Mouse (Mus musculus): ENCODE results near the gene Tob2. TPM values are rescaled to one million over a fixed set of nuclear protein-coding genes. Genes with fewer than 3 reads are reported as not detected.

The Tob2 gene
- 46.7 and 52.8 TPM in 2 replicates for total RNA-seq (2023)

DNA sequence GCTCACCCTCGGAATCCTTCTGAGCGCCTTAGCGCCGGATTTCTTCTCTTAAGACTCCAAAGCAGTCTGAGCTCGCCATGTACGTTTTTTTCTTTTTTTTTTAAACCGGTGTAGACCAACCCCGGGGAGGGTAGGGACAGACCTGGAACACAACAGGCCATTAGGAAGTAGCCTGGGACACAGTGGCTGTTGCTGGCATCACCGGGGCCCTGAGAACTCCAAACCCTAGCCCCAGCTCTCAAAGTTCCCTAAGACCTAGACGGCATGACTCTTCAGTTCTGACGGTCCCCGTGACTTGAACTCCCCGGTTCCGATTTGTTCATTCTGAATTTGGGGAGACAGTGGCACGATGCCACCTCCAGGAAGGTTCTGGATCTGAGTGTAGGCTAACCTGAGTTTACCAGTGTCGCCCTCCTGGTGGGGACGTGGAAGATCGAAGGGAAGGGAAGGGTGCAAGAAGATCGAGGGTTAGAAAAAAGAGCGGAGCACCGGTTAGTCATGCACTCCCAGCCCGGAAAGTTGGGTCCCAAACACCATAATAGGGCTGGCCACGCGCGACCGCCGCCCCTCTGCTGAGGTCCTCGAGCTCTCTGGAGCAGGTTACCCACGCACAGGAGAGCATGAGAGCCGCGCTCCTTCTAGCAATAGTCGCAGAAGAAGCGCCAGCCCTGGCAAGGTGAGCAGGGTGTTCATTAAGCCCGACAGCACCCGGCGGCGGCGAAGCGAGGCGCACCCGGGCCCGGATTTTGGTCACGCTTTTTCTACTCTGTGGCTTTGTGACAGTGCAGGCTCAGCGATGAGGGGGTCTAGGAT lies at the start of gene Tob2:
Gene Tob2 (minus strand): TSS at position 280 of the 813 bp plus-strand sequence.

DNA sequence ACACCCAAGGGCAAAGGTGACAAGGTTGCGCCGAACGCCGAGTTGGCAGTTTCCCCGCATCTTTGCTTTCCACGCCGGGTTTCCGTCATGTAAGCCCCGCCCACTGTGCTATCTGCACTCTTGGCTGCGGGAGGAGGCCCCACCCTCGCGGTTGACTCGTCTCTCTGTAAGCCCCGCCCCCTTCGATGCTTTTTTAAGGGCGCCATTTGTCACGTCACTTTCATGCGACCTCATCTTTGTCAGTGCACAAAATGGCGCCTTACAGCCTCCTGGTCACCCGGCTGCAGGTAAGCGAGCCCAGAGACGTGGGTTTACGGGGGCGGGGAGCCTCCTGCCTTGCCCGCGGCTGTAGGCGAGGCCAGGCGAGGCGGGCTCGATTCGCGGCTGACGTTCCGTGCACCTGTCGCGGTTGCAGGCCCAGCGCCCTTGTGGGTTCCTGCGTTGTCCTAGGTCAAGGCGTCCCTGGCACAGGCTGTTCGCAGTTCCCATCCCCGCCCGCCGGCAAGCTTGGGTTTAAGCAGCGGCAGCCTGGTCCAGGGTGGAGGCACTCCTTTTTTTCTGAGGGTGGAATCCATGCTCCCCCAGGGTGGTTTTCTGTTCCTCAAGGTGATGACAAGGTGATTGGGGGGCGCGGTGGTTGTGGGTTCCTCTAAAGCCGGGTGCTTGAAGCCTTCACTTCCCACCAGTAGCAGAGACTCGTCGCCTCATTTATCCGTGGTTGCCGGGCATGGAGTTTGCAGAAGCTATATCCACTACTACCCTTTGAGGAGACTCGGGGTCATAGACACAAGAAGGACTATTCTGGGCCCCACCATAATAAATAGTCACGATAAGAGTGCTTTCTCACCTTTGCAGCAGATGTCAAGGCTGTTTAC lies 13.9 kb upstream of the Tob2 start, which contains the start of gene Aco2:
Gene Aco2 (plus strand): TSS at position 48 of the 875 bp plus-strand sequence.

DNA sequence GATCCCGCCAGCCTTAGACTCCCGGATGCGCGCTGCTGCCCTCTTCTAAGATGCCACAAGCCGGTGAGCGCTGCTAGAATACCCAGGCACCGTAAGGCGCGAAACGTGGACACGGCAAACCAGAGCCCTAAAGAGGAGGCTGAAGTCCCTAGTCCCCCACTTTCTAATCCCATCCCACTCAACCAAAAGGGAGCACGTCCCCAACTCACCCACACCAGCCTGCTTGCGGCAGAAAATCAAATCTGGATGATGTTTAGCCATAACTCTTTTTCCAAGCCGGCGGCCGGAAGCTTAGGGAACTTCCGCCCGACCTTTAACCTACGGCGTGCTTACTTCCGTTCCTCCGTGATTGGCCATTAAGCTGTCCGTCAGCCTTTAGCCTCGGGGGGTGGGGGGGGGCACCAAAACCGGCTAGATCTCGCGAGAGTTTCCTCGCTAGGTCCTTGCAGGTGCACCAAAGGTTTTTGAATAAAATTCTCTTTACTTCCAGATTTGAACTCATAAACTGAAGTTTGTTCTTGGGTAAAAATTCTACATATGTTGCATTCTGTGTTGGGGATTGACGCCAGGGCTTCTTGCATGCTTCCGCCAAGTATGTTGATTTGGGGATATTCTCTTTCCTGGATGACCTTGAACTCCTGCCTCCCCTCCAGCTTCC lies 13.1 kb upstream of the Tob2 start, which contains the start of gene Phf5a:
Gene Phf5a (minus strand): TSS at position 308 of the 658 bp plus-strand sequence.

DNA sequence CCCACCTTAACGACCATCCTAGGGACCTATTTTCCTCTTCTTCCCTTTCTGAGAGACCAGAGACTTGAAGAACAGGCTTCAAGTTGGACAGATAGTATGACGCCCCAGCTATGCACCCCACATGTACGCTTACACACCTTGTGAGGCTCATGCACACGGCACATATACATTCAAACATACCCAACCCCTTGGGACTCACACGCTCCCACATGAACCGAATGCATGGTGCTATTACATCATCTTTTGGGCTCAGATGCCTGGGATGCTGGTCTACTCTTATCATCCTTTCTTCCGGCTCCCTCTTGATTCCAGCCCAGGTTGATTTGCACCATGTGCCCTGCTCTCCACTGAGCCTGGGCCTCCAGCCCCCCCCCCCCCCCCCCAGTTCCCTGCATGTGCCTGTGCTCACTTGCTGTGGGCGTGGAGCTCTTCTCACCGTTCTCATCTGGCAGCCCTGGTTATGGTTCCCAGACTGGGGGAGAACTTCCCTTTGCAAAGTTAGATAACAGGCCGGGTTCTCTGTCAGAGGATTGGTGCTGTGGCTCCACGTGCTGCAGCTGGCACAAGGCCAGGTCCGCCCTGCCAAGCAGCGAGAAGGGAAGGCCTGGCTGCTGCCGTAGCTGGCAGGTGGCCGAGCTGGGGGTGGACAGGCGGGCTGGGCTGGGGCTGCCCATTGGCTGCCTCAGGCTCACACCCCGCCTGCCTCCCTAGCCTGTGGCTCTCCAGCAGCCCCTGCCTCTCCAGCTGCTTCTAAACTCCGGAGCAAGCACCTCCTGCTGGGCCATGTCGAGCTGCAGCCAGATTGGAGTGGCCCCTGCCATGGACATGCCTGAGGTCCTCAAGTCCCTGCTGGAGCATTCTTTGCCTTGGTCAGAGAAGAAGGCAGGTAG lies 56.4 kb downstream of the Tob2 start, which contains the start of gene Tef:
Gene Tef (plus strand): TSS at position 421 of the 890 bp plus-strand sequence.

Other genes starting within 250 kb of the Tob2 start
- 14.1 and 14.4 TPM in 2 replicates for gene L3mbtl2, start 194.9 kb downstream of the Tob2 start, total RNA-seq (2023)
- gene Chadl, start 161.5 kb downstream of the Tob2 start, total RNA-seq (2023): not detected in 2 replicates
- 6.4 and 8.2 TPM in 2 replicates for gene Zc3h7b, start 113.7 kb downstream of the Tob2 start, total RNA-seq (2023)
- gene Rangap1, start 113.3 kb downstream of the Tob2 start, total RNA-seq (2023): 47.7 and 66.0 TPM in 2 replicates
- 5.1 and 7.4 TPM in 2 replicates for gene Tef, start 56.4 kb downstream of the Tob2 start, total RNA-seq (2023)
- gene Phf5a, start 13.1 kb upstream of the Tob2 start, total RNA-seq (2023): 47.6 and 51.9 TPM in 2 replicates
- 86.1 and 88.3 TPM in 2 replicates for gene Aco2, start 13.5 kb upstream of the Tob2 start, total RNA-seq (2023)
- gene Polr3h, start 67.4 kb upstream of the Tob2 start, total RNA-seq (2023): 2.7 and 3.4 TPM in 2 replicates
- gene Csdc2, start 78.0 kb upstream of the Tob2 start, total RNA-seq (2023): not detected in 2 replicates
- gene Pmm1, start 102.1 kb upstream of the Tob2 start, total RNA-seq (2023): 30.3 and 34.9 TPM in 2 replicates
- not detected in 2 replicates for gene 1700029P11Rik, start 121.7 kb upstream of the Tob2 start, total RNA-seq (2023)
- 15.6 and 15.7 TPM in 2 replicates for gene Xrcc6, start 129.0 kb upstream of the Tob2 start, total RNA-seq (2023)
- 19.1 and 24.3 TPM in 2 replicates for gene Desi1, start 175.1 kb upstream of the Tob2 start, total RNA-seq (2023)
- 37.9 and 39.5 TPM in 2 replicates for gene Snu13, start 188.8 kb upstream of the Tob2 start, total RNA-seq (2023)
- not detected in 2 replicates for gene 4930407I10Rik, start 200.4 kb upstream of the Tob2 start, total RNA-seq (2023)
- gene Mei1, start 211.2 kb upstream of the Tob2 start, total RNA-seq (2023): not detected in 2 replicates

Data from neutrophil, adult 65 days (primary cell).